Mouse (Mus musculus) heart, adult 9 months (tissue): ENCODE measurements around the gene Cyp4a10.
A peak's percentile ranks its signal among the peaks of the same experiment; 100 is the strongest.
"Not testable (repeated sequence)": the region's sequence is repeated elsewhere in the genome, so short reads cannot be mapped to it uniquely, and the experiment has no call there.

Experiments
- DNase-seq, 2 experiments: peaks; one replicate each; pipeline ENCODE4 v3.0.0; 2022; ENCODE audit warnings: low spot score in 2 of 2

Gene Cyp4a10

GRCm38 (mm10) chr4:115518000-115518399, at the start of gene Cyp4a10:
Gene Cyp4a10, plus strand, starts transcription at chr4:115518264.
- not testable (repeated sequence) for DNase-seq

- peak in 1 of 2 experiments; percentile 10 for DNase-seq
Observed at GRCm38 (mm10) chr4:115473585-115473984, 44.5 kb upstream of the Cyp4a10 start.

- DNase-seq: peak; percentile 24 to 39
Observed at GRCm38 (mm10) chr4:115476051-115476450, 42.0 kb upstream of the Cyp4a10 start.

GRCm38 (mm10) chr4:115481006-115481652, 36.9 kb upstream of the Cyp4a10 start:
- no peak for DNase-seq

GRCm38 (mm10) chr4:115496001-115496400, 22.1 kb upstream of the Cyp4a10 start, which contains the start of gene Cyp4a14:
Gene Cyp4a14, minus strand, starts transcription at chr4:115496142.
- no peak for DNase-seq

- DNase-seq: no peak
Observed at GRCm38 (mm10) chr4:115497466-115497865, 20.6 kb upstream of the Cyp4a10 start.

- not testable (repeated sequence) for DNase-seq
Observed at GRCm38 (mm10) chr4:115513964-115514363, 4.1 kb upstream of the Cyp4a10 start.

- DNase-seq: no peak
Observed at GRCm38 (mm10) chr4:115519444-115519843, 1.4 kb downstream of the Cyp4a10 start.

GRCm38 (mm10) chr4:115521766-115522165, 3.7 kb downstream of the Cyp4a10 start:
- no peak for DNase-seq

- peak; percentile 14 to 25 for DNase-seq
Observed at GRCm38 (mm10) chr4:115545101-115545500, 27.0 kb downstream of the Cyp4a10 start.

GRCm38 (mm10) chr4:115546141-115546828, 28.2 kb downstream of the Cyp4a10 start:
- DNase-seq: peak; percentile 66 to 78

GRCm38 (mm10) chr4:115552726-115553125, 34.7 kb downstream of the Cyp4a10 start:
- no peak for DNase-seq

GRCm38 (mm10) chr4:115555513-115555912, 37.4 kb downstream of the Cyp4a10 start:
- no peak for DNase-seq

GRCm38 (mm10) chr4:115557861-115558561, 39.9 kb downstream of the Cyp4a10 start:
- DNase-seq: no peak

GRCm38 (mm10) chr4:115561236-115561635, 43.2 kb downstream of the Cyp4a10 start:
- DNase-seq: not testable (repeated sequence)

- no peak for DNase-seq
Observed at GRCm38 (mm10) chr4:115563401-115563800, 45.3 kb downstream of the Cyp4a10 start, which contains the start of gene Cyp4a31. Gene Cyp4a31, plus strand, starts transcription at chr4:115563649.

- not testable (repeated sequence) for DNase-seq
Observed at GRCm38 (mm10) chr4:115564469-115565225, 46.6 kb downstream of the Cyp4a10 start.

- DNase-seq: no peak
Observed at GRCm38 (mm10) chr4:115575255-115575654, 57.2 kb downstream of the Cyp4a10 start.

GRCm38 (mm10) chr4:115575776-115576175, 57.7 kb downstream of the Cyp4a10 start:
- no peak for DNase-seq

- DNase-seq: no peak
Observed at GRCm38 (mm10) chr4:115583036-115583435, 65.0 kb downstream of the Cyp4a10 start.
